Mouse (Mus musculus): ENCODE measurements around the gene Col4a6. TPM values are rescaled to one million over a fixed set of nuclear protein-coding genes. Genes with fewer than 3 reads are reported as not detected.
A peak's percentile ranks its signal among the peaks of the same experiment; 100 is the strongest.

Gene Col4a6
- 0.01 TPM for polyA plus RNA-seq (2012; fragmentation: generic; extraction: Trizol)
- long read RNA-seq, experiment 1 = 0 reads
- long read RNA-seq, experiment 2 = 0 reads

- H3K36me3 ChIP-seq (ENCODE audit: control insufficient read depth, insufficient read depth) = no peaks in the 10 kb centered on the region
- no peak within 1 kb of the TSS for H3ac ChIP-seq (ENCODE audit: control insufficient read depth, insufficient read length, low read depth)
- H3K4me3 ChIP-seq (ENCODE audit: insufficient read depth, poor library complexity, severe bottlenecking) = no peak within 1 kb of the TSS
- H3K27me3 ChIP-seq (ENCODE audit: control insufficient read depth, insufficient read depth, insufficient read length) = no peaks in the 10 kb centered on the region
- TF ChIP-seq USF1 (IDR thresholded peaks at IDR 0.05; ENCODE audit: low read depth) (no peak), FOSL1 (IDR thresholded peaks at IDR 0.05; ENCODE audit: insufficient read depth, low read length, poor library complexity, severe bottlenecking) (no peak), CTCF (IDR thresholded peaks at IDR 0.05; ENCODE audit: control insufficient read depth, insufficient read depth, insufficient read length) (no peak), MYOG (IDR thresholded peaks at IDR 0.05; ENCODE audit: control insufficient read depth, extremely low read depth, insufficient read length) (no peak)
- H3K79me2 ChIP-seq (ENCODE audit: control insufficient read depth, insufficient read depth) = no peaks in the 10 kb centered on the region
- H3K79me3 ChIP-seq (ENCODE audit: low read depth) = no peaks in the 10 kb centered on the region
Observed at GRCm38 (mm10) chrX:141473470-141474302, at the start of gene Col4a6. Col4a6 (minus strand) TSS chrX:141474076.

- Histone ChIP-seq H3K36me3 (ENCODE audit: control insufficient read depth, insufficient read depth) (no peaks in the 10 kb centered on the region), H3ac (ENCODE audit: control insufficient read depth, insufficient read length, low read depth) (no peak overlapping the region), H3K79me2 (ENCODE audit: control insufficient read depth, insufficient read depth) (no peaks in the 10 kb centered on the region), H3K79me3 (ENCODE audit: low read depth) (no peaks in the 10 kb centered on the region), H3K4me3 (ENCODE audit: insufficient read depth, poor library complexity, severe bottlenecking) (no peak overlapping the region), H3K27me3 (ENCODE audit: control insufficient read depth, insufficient read depth, insufficient read length) (no peaks in the 10 kb centered on the region)
- no peak for TF ChIP-seq FOSL1 (IDR thresholded peaks at IDR 0.05; ENCODE audit: insufficient read depth, low read length, poor library complexity, severe bottlenecking)
- no peak for TF ChIP-seq CTCF (IDR thresholded peaks at IDR 0.05; ENCODE audit: control insufficient read depth, insufficient read depth, insufficient read length)
- TF ChIP-seq CEBPB (IDR thresholded peaks at IDR 0.05; ENCODE audit: low read depth) = no peak
- TF ChIP-seq MYOD1 (IDR thresholded peaks at IDR 0.05; ENCODE audit: control insufficient read depth, insufficient read length, low read depth) = no peak
- TF ChIP-seq MAX (IDR thresholded peaks at IDR 0.05) = no peak
- no peak for TF ChIP-seq USF1 (IDR thresholded peaks at IDR 0.05; ENCODE audit: low read depth)
- TF ChIP-seq MYOG (IDR thresholded peaks at IDR 0.05; ENCODE audit: control insufficient read depth, extremely low read depth, insufficient read length) = no peak
Observed at GRCm38 (mm10) chrX:141503125-141503524, 29.2 kb upstream of the Col4a6 start.

- no peaks in the 10 kb centered on the region for H3K79me3 ChIP-seq (ENCODE audit: low read depth)
- no peak overlapping the region for H3K4me3 ChIP-seq (ENCODE audit: insufficient read depth, poor library complexity, severe bottlenecking)
- TF ChIP-seq USF1 (IDR thresholded peaks at IDR 0.05; ENCODE audit: low read depth) = no peak
- TF ChIP-seq MYOG (IDR thresholded peaks at IDR 0.05; ENCODE audit: control insufficient read depth, extremely low read depth, insufficient read length) = no peak
- no peak for TF ChIP-seq MYOD1 (IDR thresholded peaks at IDR 0.05; ENCODE audit: control insufficient read depth, insufficient read length, low read depth)
- TF ChIP-seq CEBPB (IDR thresholded peaks at IDR 0.05; ENCODE audit: low read depth) = no peak
- no peak for TF ChIP-seq FOSL1 (IDR thresholded peaks at IDR 0.05; ENCODE audit: insufficient read depth, low read length, poor library complexity, severe bottlenecking)
- no peak for TF ChIP-seq MAX (IDR thresholded peaks at IDR 0.05)
- no peak for TF ChIP-seq CTCF (IDR thresholded peaks at IDR 0.05; ENCODE audit: control insufficient read depth, insufficient read depth, insufficient read length)
- H3K36me3 ChIP-seq (ENCODE audit: control insufficient read depth, insufficient read depth) = no peaks in the 10 kb centered on the region
- no peaks in the 10 kb centered on the region for H3K27me3 ChIP-seq (ENCODE audit: control insufficient read depth, insufficient read depth, insufficient read length)
- no peak overlapping the region for H3ac ChIP-seq (ENCODE audit: control insufficient read depth, insufficient read length, low read depth)
- no peaks in the 10 kb centered on the region for H3K79me2 ChIP-seq (ENCODE audit: control insufficient read depth, insufficient read depth)
Observed at GRCm38 (mm10) chrX:141494545-141494944, 20.7 kb upstream of the Col4a6 start.

- no peak for TF ChIP-seq MAX (IDR thresholded peaks at IDR 0.05)
- TF ChIP-seq USF1 (IDR thresholded peaks at IDR 0.05; ENCODE audit: low read depth) = no peak
- no peak for TF ChIP-seq MYOG (IDR thresholded peaks at IDR 0.05; ENCODE audit: control insufficient read depth, extremely low read depth, insufficient read length)
- TF ChIP-seq CEBPB (IDR thresholded peaks at IDR 0.05; ENCODE audit: low read depth) = no peak
- TF ChIP-seq CTCF (IDR thresholded peaks at IDR 0.05; ENCODE audit: control insufficient read depth, insufficient read depth, insufficient read length) = no peak
- no peak for TF ChIP-seq FOSL1 (IDR thresholded peaks at IDR 0.05; ENCODE audit: insufficient read depth, low read length, poor library complexity, severe bottlenecking)
- TF ChIP-seq MYOD1 (IDR thresholded peaks at IDR 0.05; ENCODE audit: control insufficient read depth, insufficient read length, low read depth) = no peak
- no peaks in the 10 kb centered on the region for H3K36me3 ChIP-seq (ENCODE audit: control insufficient read depth, insufficient read depth)
- H3ac ChIP-seq (ENCODE audit: control insufficient read depth, insufficient read length, low read depth) = peak overlapping the region; percentile 71
- H3K4me3 ChIP-seq (ENCODE audit: insufficient read depth, poor library complexity, severe bottlenecking) = peak overlapping the region; percentile 34
- peaks cover 2% of the 10 kb centered on the region for H3K79me3 ChIP-seq (ENCODE audit: low read depth)
- H3K27me3 ChIP-seq (ENCODE audit: control insufficient read depth, insufficient read depth, insufficient read length) = no peaks in the 10 kb centered on the region
- no peaks in the 10 kb centered on the region for H3K79me2 ChIP-seq (ENCODE audit: control insufficient read depth, insufficient read depth)
Observed at GRCm38 (mm10) chrX:141475566-141476327, 1.9 kb upstream of the Col4a6 start.

GRCm38 (mm10) chrX:141475110-141475509 is 1.2 kb upstream of the Col4a6 start, which contains the start of gene Col4a5:
Col4a5 (plus strand) TSS chrX:141475385.
- Histone ChIP-seq H3K79me3 (ENCODE audit: low read depth) (peaks cover 2% of the 10 kb centered on the region), H3ac (ENCODE audit: control insufficient read depth, insufficient read length, low read depth) (peak within 1 kb of the TSS; percentile 71), H3K79me2 (ENCODE audit: control insufficient read depth, insufficient read depth) (no peaks in the 10 kb centered on the region), H3K4me3 (ENCODE audit: insufficient read depth, poor library complexity, severe bottlenecking) (peak within 1 kb of the TSS; percentile 34), H3K36me3 (ENCODE audit: control insufficient read depth, insufficient read depth) (no peaks in the 10 kb centered on the region), H3K27me3 (ENCODE audit: control insufficient read depth, insufficient read depth, insufficient read length) (no peaks in the 10 kb centered on the region)
- no peak for TF ChIP-seq MYOD1 (IDR thresholded peaks at IDR 0.05; ENCODE audit: control insufficient read depth, insufficient read length, low read depth)
- no peak for TF ChIP-seq CTCF (IDR thresholded peaks at IDR 0.05; ENCODE audit: control insufficient read depth, insufficient read depth, insufficient read length)
- TF ChIP-seq USF1 (IDR thresholded peaks at IDR 0.05; ENCODE audit: low read depth) = no peak
- no peak for TF ChIP-seq MAX (IDR thresholded peaks at IDR 0.05)
- no peak for TF ChIP-seq CEBPB (IDR thresholded peaks at IDR 0.05; ENCODE audit: low read depth)
- TF ChIP-seq FOSL1 (IDR thresholded peaks at IDR 0.05; ENCODE audit: insufficient read depth, low read length, poor library complexity, severe bottlenecking) = no peak

Measured in C2C12 (cell line).